Mouse (Mus musculus) lung, embryonic 15.5 days (tissue): ENCODE data around the gene Slc18b1. TPM values are rescaled to one million over a fixed set of nuclear protein-coding genes. Genes with fewer than 3 reads are reported as not detected.

Source experiments
- ATAC-seq: fragments of 200-750 bp; cut with Nextera tagmentation; 2 replicates; pipeline ENCODE4 v1.8.0; 2017; ENCODE audit warnings: moderate number of reproducible peaks, borderline replicate concordance; ENCODE audit not compliant: low FRiP score, low TSS enrichment; ENCODE audit errors: extremely low read depth
- H3K27ac ChIP-seq: fragments of 300-500 bp; sonication (generic); 2 replicates; pipeline ENCODE4 v1.5.1; 2015; ENCODE audit warnings: moderate library complexity, mild to moderate bottlenecking, inconsistent platforms
- H3K27me3 ChIP-seq: fragments of 300-500 bp; sonication (generic); 2 replicates; pipeline ENCODE4 v1.6.1; 2015; ENCODE audit warnings: inconsistent platforms
- H3K36me3 ChIP-seq: fragments of 300-500 bp; sonication (generic); 2 replicates; pipeline ENCODE4 v1.6.1; 2015; ENCODE audit warnings: inconsistent platforms
- H3K4me1 ChIP-seq: fragments of 300-500 bp; sonication (generic); 2 replicates; pipeline ENCODE4 v1.6.1; 2015; ENCODE audit warnings: inconsistent platforms
- H3K4me2 ChIP-seq: fragments of 300-500 bp; sonication (generic); 2 replicates; pipeline ENCODE4 v1.6.1; 2015; ENCODE audit warnings: inconsistent platforms, mild to moderate bottlenecking, moderate library complexity
- H3K4me3 ChIP-seq: fragments of 300-500 bp; sonication (generic); 2 replicates; pipeline ENCODE4 v1.5.1; 2015; ENCODE audit warnings: mild to moderate bottlenecking, inconsistent platforms
- H3K9ac ChIP-seq: fragments of 300-500 bp; sonication (generic); 2 replicates; pipeline ENCODE4 v1.6.1; 2015; ENCODE audit warnings: inconsistent platforms
- H3K9me3 ChIP-seq: fragments of 300-500 bp; sonication (generic); 2 replicates; pipeline ENCODE4 v1.6.1; 2016; ENCODE audit warnings: inconsistent platforms
- WGBS: fragments of 180-500 bp; shearing (Covaris S2); methylation state at CpG from one replicate; pipeline ENCODE4 v1.1.7; 2015; 5-methylcytosine and 5-hydroxymethylcytosine counted together
- polyA plus RNA-seq: library from polyadenylated mRNA; unstranded; fragments of >200 nt; fragmentation: Nextera tagmentation; extraction: Ambion mirVana; gene quantifications from 2 replicates; pipeline ENCODE4 v1.2.1, GENCODE M21; 2015

The Slc18b1 gene
- polyA plus RNA-seq, 1 experiment from 2014 or later: 20.1 TPM

DNA sequence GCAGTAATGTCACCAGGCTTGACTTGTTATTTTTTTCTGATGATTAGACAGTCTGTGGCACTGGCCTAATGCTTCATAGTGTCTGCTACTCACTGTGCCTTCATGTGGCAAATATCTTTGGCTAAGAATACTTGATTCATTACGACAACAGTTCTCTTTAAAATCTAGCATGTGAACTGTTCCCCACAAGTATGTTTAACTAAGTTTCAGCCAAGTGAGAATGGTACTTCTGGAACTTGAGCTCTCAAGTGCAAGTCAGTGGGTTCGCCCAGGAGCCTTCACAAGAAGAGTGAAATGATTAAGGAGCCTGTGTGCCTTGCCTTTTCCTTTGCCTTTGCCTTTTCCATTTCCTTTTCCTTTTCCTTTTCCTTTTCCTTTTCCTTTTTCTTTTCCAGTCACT, 55.3 kb downstream of the Slc18b1 start:
- no peak for ATAC-seq
- Histone ChIP-seq H3K4me1 (peaks cover 9% of the 10 kb centered on the region; the same call in 1 of the 2 replicates), H3K4me3 (no peak overlapping the region), H3K27ac (0 out of 2 replicates have a peak overlapping the region, but pooled peaks have one; percentile 45), H3K36me3 (no peaks in the 10 kb centered on the region), H3K27me3 (no peaks in the 10 kb centered on the region), H3K4me2 (no peak overlapping the region), H3K9ac (no peak overlapping the region), H3K9me3 (no peaks in the 10 kb centered on the region)
- 53% methylated on average over 2 of the region's 2 CpGs for WGBS

DNA sequence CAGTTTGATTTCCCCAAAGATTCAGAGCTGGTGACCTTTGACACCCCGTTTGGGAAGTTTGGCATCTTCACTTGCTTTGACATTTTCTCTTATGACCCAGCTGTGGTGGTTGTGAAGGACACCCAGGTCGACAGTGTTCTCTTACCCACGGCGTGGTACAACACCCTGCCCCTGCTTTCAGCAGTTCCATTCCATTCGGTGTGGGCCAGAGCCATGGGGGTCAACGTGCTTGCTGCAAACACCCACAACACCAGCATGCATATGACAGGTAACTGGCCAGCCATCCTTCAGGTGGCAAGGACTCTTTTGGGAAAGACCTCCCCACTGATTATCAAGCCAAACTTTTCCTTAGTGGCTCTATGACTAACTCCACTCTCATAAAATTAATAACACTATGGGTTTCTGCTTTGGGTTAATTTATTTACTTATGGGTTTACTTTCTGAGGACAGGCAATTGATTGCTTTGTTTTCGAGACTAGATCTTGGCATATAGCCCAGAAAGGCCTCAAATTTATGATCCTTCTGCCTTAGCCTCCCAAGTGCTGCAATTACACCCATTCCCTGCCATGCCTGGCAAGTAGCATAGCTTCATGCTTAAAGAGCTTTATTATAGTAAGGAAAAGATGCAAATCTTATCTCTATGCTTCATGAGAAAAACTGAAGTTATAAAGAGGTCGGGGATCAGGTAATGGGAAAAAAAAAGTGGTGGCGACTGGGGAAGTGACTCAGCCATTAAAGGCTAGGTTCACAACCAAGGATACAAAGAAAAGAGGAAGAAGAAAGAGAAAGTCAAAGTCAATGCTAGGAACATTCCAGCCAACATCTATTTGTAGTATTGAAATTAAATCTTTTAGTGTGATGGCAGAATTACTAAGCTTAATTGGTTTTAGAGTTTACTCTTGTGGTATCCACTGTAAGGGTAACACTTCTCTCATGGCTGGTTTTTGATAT, 67.9 kb downstream of the Slc18b1 start:
- Histone ChIP-seq H3K9me3 (peaks cover 4% of the 10 kb centered on the region; the same call in 1 of the 2 replicates), H3K4me1 (no peaks in the 10 kb centered on the region), H3K27ac (no peak overlapping the region), H3K4me2 (no peak overlapping the region), H3K27me3 (no peaks in the 10 kb centered on the region), H3K4me3 (no peak overlapping the region), H3K36me3 (no peaks in the 10 kb centered on the region), H3K9ac (no peak overlapping the region)
- 70% methylated on average over 9 of the region's 9 CpGs for WGBS
- ATAC-seq: no peak

Other genes with a start within 250 kb of the Slc18b1 start
- 166 and 180 TPM in 2 replicates for gene Rps12, start 9.7 kb upstream of the Slc18b1 start, polyA plus RNA-seq
- gene Vnn3, start 54.5 kb downstream of the Slc18b1 start, polyA plus RNA-seq: 0.16 and 0.18 TPM in 2 replicates
- 2.3 and 2.7 TPM in 2 replicates for gene Vnn1, start 97.7 kb downstream of the Slc18b1 start, polyA plus RNA-seq
- not detected in 2 replicates for gene Taar1, start 123.4 kb downstream of the Slc18b1 start, polyA plus RNA-seq
- not detected in 2 replicates for gene Taar2, start 141.6 kb downstream of the Slc18b1 start, polyA plus RNA-seq
- not detected in 2 replicates for gene Taar3, start 152.6 kb downstream of the Slc18b1 start, polyA plus RNA-seq
- not detected in 2 replicates for gene Taar4, start 163.5 kb downstream of the Slc18b1 start, polyA plus RNA-seq
- gene Taar5, start 173.7 kb downstream of the Slc18b1 start, polyA plus RNA-seq: not detected in 2 replicates
- not detected in 2 replicates for gene Taar6, start 188.7 kb downstream of the Slc18b1 start, polyA plus RNA-seq
- gene Taar7a, start 196.5 kb downstream of the Slc18b1 start, polyA plus RNA-seq: not detected in 2 replicates
- not detected in 2 replicates for gene Taar7b, start 203.0 kb downstream of the Slc18b1 start, polyA plus RNA-seq
- gene Taar7d, start 230.2 kb downstream of the Slc18b1 start, polyA plus RNA-seq: not detected in 2 replicates
- not detected in 2 replicates for gene Taar7e, start 240.6 kb downstream of the Slc18b1 start, polyA plus RNA-seq